Mouse (Mus musculus): ENCODE data around the gene Lama2. TPM values are rescaled to one million over a fixed set of nuclear protein-coding genes. Genes with fewer than 3 reads are reported as not detected.

Lama2 gene
- polyA plus RNA-seq, 1 experiment from 2014 or later = 17.2 TPM

GRCm38 (mm10) chr10:27222639-27223315 lies 396.8 kb downstream of the Lama2 start:
- Histone ChIP-seq H3K9me3 (no peaks in the 10 kb centered on the region), H3K9ac (no peak overlapping the region), H3K27me3 (no peaks in the 10 kb centered on the region), H3K27ac (no peak overlapping the region), H3K4me3 (no peak overlapping the region), H3K4me1 (no peaks in the 10 kb centered on the region), H3K36me3 (no peaks in the 10 kb centered on the region), H3K4me2 (no peak overlapping the region)
- 74% methylated on average over 6 of the region's 6 CpGs for WGBS
- no peak for ATAC-seq (ENCODE audit: insufficient number of reproducible peaks, low FRiP score, low TSS enrichment, low read depth)

GRCm38 (mm10) chr10:27219698-27220097 lies 399.9 kb downstream of the Lama2 start:
- Histone ChIP-seq H3K9me3 (no peaks in the 10 kb centered on the region), H3K9ac (no peak overlapping the region), H3K27me3 (no peaks in the 10 kb centered on the region), H3K36me3 (no peaks in the 10 kb centered on the region), H3K4me3 (no peak overlapping the region), H3K4me2 (no peak overlapping the region), H3K27ac (no peak overlapping the region), H3K4me1 (no peaks in the 10 kb centered on the region)
- WGBS = 65% methylated on average over 1 of the region's 1 CpGs
- no peak for ATAC-seq (ENCODE audit: insufficient number of reproducible peaks, low FRiP score, low TSS enrichment, low read depth)

- H3K36me3 ChIP-seq = no peaks in the 10 kb centered on the region
- 0 out of 2 replicates have a peak, but pooled peaks cover 3% of the 10 kb centered on the region for H3K27me3 ChIP-seq
- 18% methylated on average over 12 of the region's 12 CpGs for WGBS
- no peak overlapping the region for H3K4me3 ChIP-seq
- ATAC-seq (ENCODE audit: insufficient number of reproducible peaks, low FRiP score, low TSS enrichment, low read depth) = no peak
- H3K9me3 ChIP-seq = no peaks in the 10 kb centered on the region
- H3K9ac ChIP-seq = no peak overlapping the region
- H3K27ac ChIP-seq = no peak overlapping the region
- H3K4me2 ChIP-seq = no peak overlapping the region
- no peaks in the 10 kb centered on the region for H3K4me1 ChIP-seq
Measured at GRCm38 (mm10) chr10:27207320-27207719, 412.2 kb downstream of the Lama2 start.

- WGBS = 35% methylated on average over 1 of the region's 1 CpGs
- ATAC-seq (ENCODE audit: insufficient number of reproducible peaks, low FRiP score, low TSS enrichment, low read depth) = no peak
- H3K27ac ChIP-seq = no peak overlapping the region
- H3K36me3 ChIP-seq = no peaks in the 10 kb centered on the region
- no peaks in the 10 kb centered on the region for H3K9me3 ChIP-seq
- H3K4me1 ChIP-seq = no peaks in the 10 kb centered on the region
- no peak overlapping the region for H3K4me2 ChIP-seq
- H3K9ac ChIP-seq = no peak overlapping the region
- no peaks in the 10 kb centered on the region for H3K27me3 ChIP-seq
- H3K4me3 ChIP-seq = no peak overlapping the region
Measured at GRCm38 (mm10) chr10:27198443-27198842, 421.1 kb downstream of the Lama2 start.

- no peak overlapping the region for H3K27ac ChIP-seq
- no peak overlapping the region for H3K9ac ChIP-seq
- WGBS = 37% methylated on average over 8 of the region's 8 CpGs
- no peaks in the 10 kb centered on the region for H3K27me3 ChIP-seq
- no peaks in the 10 kb centered on the region for H3K4me1 ChIP-seq
- H3K4me3 ChIP-seq = no peak overlapping the region
- no peak for ATAC-seq (ENCODE audit: insufficient number of reproducible peaks, low FRiP score, low TSS enrichment, low read depth)
- H3K36me3 ChIP-seq = no peaks in the 10 kb centered on the region
- H3K4me2 ChIP-seq = no peak overlapping the region
- H3K9me3 ChIP-seq = no peaks in the 10 kb centered on the region
Measured at GRCm38 (mm10) chr10:27193986-27194908, 425.3 kb downstream of the Lama2 start.

- no peaks in the 10 kb centered on the region for H3K27me3 ChIP-seq
- no peak overlapping the region for H3K9ac ChIP-seq
- H3K4me2 ChIP-seq = no peak overlapping the region
- H3K36me3 ChIP-seq = no peaks in the 10 kb centered on the region
- H3K9me3 ChIP-seq = no peaks in the 10 kb centered on the region
- H3K4me1 ChIP-seq = no peaks in the 10 kb centered on the region
- H3K27ac ChIP-seq = no peak overlapping the region
- H3K4me3 ChIP-seq = no peak overlapping the region
- ATAC-seq (ENCODE audit: insufficient number of reproducible peaks, low FRiP score, low TSS enrichment, low read depth) = no peak
- 77% methylated on average over 9 of the region's 9 CpGs for WGBS
Measured at GRCm38 (mm10) chr10:27188630-27189365, 430.8 kb downstream of the Lama2 start.

- ATAC-seq (ENCODE audit: insufficient number of reproducible peaks, low FRiP score, low TSS enrichment, low read depth) = no peak
- Histone ChIP-seq H3K27ac (no peak overlapping the region), H3K36me3 (no peaks in the 10 kb centered on the region), H3K9me3 (no peaks in the 10 kb centered on the region), H3K4me2 (no peak overlapping the region), H3K9ac (no peak overlapping the region), H3K27me3 (no peaks in the 10 kb centered on the region), H3K4me1 (no peaks in the 10 kb centered on the region), H3K4me3 (no peak overlapping the region)
- WGBS = 77% methylated on average over 5 of the region's 5 CpGs
Measured at GRCm38 (mm10) chr10:27184185-27184584, 435.4 kb downstream of the Lama2 start.

GRCm38 (mm10) chr10:27174271-27174670 lies 445.3 kb downstream of the Lama2 start:
- 76% methylated on average over 2 of the region's 2 CpGs for WGBS

GRCm38 (mm10) chr10:27164738-27165137 lies 454.8 kb downstream of the Lama2 start:
- no peak overlapping the region for H3K4me2 ChIP-seq
- H3K27me3 ChIP-seq = no peaks in the 10 kb centered on the region
- no peak for ATAC-seq (ENCODE audit: insufficient number of reproducible peaks, low FRiP score, low TSS enrichment, low read depth)
- H3K9ac ChIP-seq = no peak overlapping the region
- no peaks in the 10 kb centered on the region for H3K36me3 ChIP-seq
- H3K9me3 ChIP-seq = no peaks in the 10 kb centered on the region
- no peak overlapping the region for H3K27ac ChIP-seq
- H3K4me1 ChIP-seq = no peaks in the 10 kb centered on the region
- WGBS = 92% methylated on average over 3 of the region's 3 CpGs
- H3K4me3 ChIP-seq = no peak overlapping the region

More at GRCm38 (mm10) chr10:27174271-27174670, 445.3 kb downstream of the Lama2 start:
- no peak for ATAC-seq (ENCODE audit: insufficient number of reproducible peaks, low FRiP score, low TSS enrichment, low read depth)
- no peaks in the 10 kb centered on the region for H3K9me3 ChIP-seq
- no peaks in the 10 kb centered on the region for H3K27me3 ChIP-seq
- H3K4me1 ChIP-seq = no peaks in the 10 kb centered on the region
- H3K4me2 ChIP-seq = no peak overlapping the region
- H3K4me3 ChIP-seq = no peak overlapping the region
- H3K27ac ChIP-seq = no peak overlapping the region
- H3K36me3 ChIP-seq = no peaks in the 10 kb centered on the region
- no peak overlapping the region for H3K9ac ChIP-seq

GRCm38 (mm10) chr10:27162364-27162763 lies 457.2 kb downstream of the Lama2 start:
- H3K9ac ChIP-seq = no peak overlapping the region
- H3K36me3 ChIP-seq = no peaks in the 10 kb centered on the region
- H3K4me2 ChIP-seq = no peak overlapping the region
- ATAC-seq (ENCODE audit: insufficient number of reproducible peaks, low FRiP score, low TSS enrichment, low read depth) = no peak
- no peaks in the 10 kb centered on the region for H3K9me3 ChIP-seq
- WGBS = 86% methylated on average over 2 of the region's 2 CpGs
- H3K4me1 ChIP-seq = no peaks in the 10 kb centered on the region
- no peaks in the 10 kb centered on the region for H3K27me3 ChIP-seq
- H3K27ac ChIP-seq = no peak overlapping the region
- no peak overlapping the region for H3K4me3 ChIP-seq

GRCm38 (mm10) chr10:27150220-27150619 lies 469.3 kb downstream of the Lama2 start:
- no peak for ATAC-seq (ENCODE audit: insufficient number of reproducible peaks, low FRiP score, low TSS enrichment, low read depth)

GRCm38 (mm10) chr10:27140422-27140821 lies 479.1 kb downstream of the Lama2 start:
- no peaks in the 10 kb centered on the region for H3K27me3 ChIP-seq
- no peaks in the 10 kb centered on the region for H3K36me3 ChIP-seq
- H3K9ac ChIP-seq = no peak overlapping the region
- no peaks in the 10 kb centered on the region for H3K4me1 ChIP-seq
- ATAC-seq (ENCODE audit: insufficient number of reproducible peaks, low FRiP score, low TSS enrichment, low read depth) = no peak
- no peaks in the 10 kb centered on the region for H3K9me3 ChIP-seq
- no peak overlapping the region for H3K27ac ChIP-seq
- no peak overlapping the region for H3K4me2 ChIP-seq
- no peak overlapping the region for H3K4me3 ChIP-seq
- 9% methylated on average over 3 of the region's 3 CpGs for WGBS

More at GRCm38 (mm10) chr10:27150220-27150619, 469.3 kb downstream of the Lama2 start:
- H3K9ac ChIP-seq = no peak overlapping the region
- H3K9me3 ChIP-seq = no peaks in the 10 kb centered on the region
- H3K36me3 ChIP-seq = no peaks in the 10 kb centered on the region
- H3K4me3 ChIP-seq = no peak overlapping the region
- H3K4me2 ChIP-seq = no peak overlapping the region
- WGBS = 86% methylated on average over 3 of the region's 3 CpGs
- no peaks in the 10 kb centered on the region for H3K4me1 ChIP-seq
- no peak overlapping the region for H3K27ac ChIP-seq
- H3K27me3 ChIP-seq = no peaks in the 10 kb centered on the region

All from limb, embryonic 15.5 days (tissue).